Mouse (Mus musculus) megakaryocyte-erythroid progenitor cell, adult 5-6 weeks (primary cell): ENCODE data around the gene Ncmap. TPM values are rescaled to one million over a fixed set of nuclear protein-coding genes. Genes with fewer than 3 reads are reported as not detected.

Source experiments
- ATAC-seq: replicated peaks from 2 replicates; pipeline ENCODE4 v1.8.0; 2016; ENCODE audit warnings: mild to moderate bottlenecking, inconsistent platforms; ENCODE audit not compliant: severe bottlenecking, poor library complexity, low FRiP score, low TSS enrichment
- total RNA-seq, 2 experiments: library from RNA; stranded (forward) in 1 of 2; stranded (reverse) in 1 of 2; fragments of 200-1000, 215-1000 nt in 1 of 2; fragments of >200 nt in 1 of 2; fragmentation: Nextera tagmentation in 1 of 2; gene quantifications; 2 replicates each; pipeline ENCODE4 v1.2.3; 2014 to 2017

Ncmap gene
- total RNA-seq (2014; fragmentation: Nextera tagmentation) (0.81 TPM in 1 of 2 replicates, not detected in the other), total RNA-seq (2017) (not detected in 2 replicates)

DNA sequence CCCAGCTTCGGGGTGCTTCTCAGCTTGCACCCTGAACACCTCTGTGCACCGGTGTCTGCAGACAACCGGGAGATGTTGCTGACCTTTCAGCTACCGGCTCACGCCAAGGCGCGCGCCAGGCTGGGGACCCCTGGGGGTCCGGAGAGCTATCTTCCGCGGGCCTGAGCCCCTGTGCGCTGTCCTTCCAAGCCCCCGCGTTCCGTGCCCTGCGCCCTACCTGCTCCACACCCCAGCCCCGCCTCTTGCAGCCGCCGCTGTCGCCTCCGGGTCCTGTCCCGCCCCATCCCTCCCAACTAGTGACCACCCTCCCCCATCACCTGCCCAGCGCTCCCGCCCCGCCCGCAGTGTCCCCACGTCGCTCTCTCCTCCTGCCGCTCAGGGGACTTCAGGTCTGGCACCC lies at the start of gene Ncmap:
Ncmap (minus strand) TSS at position 237 of the 400 bp plus-strand sequence.
- no peak for ATAC-seq

DNA sequence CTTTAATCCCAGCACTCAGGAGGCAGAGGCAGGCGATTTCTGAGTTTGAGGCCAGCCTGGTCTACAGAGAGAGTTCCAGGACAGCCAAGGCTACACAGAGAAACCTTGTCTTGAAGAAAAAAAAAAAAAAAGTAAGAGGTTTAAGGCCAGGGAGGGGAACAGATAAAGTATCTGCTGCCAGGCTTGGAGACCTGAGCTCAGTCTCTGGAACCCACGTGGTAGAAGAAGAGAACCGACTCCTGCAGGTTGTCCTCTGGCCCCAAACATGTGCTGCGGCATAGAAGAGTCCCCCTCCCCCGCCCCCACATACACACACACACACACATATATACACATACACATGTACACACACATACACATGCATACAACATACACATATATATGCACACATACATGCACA lies 44.4 kb upstream of the Ncmap start:
- ATAC-seq = no peak

DNA sequence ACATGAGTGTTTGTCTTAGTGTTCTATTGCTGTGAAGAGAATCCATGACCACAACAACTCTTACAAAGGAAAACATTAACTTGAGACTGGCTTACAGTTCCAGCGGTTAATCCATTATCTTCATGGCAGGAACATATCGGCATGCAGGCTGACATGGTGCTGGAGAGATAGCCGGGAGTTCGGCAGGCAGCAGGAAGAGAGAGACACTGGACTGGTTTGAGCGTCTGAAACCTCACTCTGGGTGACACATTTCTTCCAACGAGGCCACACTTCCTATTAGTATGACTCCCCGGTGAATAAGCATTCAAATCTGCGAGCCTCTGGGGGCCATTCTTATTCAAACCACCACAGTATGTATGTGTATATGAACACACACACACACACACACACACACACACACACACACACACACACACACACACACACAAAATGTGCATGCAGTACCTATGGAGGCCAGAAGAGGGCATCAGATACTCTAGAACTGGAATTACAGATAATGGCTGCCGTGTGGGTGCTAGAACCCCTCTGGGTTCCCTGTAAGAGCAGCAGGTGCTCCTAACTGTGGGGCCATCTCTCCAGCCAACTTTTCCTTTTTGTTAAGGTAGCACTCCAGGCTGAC lies 42.0 kb upstream of the Ncmap start:
- ATAC-seq = peak; percentile 85

DNA sequence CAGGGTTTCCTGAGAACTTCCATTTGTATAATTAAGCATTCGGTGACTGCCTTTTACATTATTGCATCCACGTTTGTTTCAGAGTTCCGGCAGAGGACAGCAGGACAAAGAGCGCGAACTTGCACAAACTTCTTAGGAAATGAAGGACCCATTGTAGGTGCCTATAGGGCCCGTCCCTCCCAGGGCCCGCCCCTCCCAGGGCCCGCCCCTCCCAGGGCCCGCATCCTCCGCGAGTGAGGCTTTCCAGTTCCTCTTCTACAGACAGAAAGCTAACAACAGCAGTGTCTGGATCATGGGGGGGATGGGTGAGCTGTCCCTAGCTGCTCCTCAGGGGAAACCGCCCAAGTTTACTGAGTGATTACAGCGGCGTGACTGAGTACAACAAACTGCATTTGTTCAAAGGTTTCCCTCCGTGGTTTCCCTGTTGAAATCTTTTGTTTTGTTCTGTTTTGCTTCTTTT lies 41.2 kb upstream of the Ncmap start:
- ATAC-seq = peak; percentile 88

DNA sequence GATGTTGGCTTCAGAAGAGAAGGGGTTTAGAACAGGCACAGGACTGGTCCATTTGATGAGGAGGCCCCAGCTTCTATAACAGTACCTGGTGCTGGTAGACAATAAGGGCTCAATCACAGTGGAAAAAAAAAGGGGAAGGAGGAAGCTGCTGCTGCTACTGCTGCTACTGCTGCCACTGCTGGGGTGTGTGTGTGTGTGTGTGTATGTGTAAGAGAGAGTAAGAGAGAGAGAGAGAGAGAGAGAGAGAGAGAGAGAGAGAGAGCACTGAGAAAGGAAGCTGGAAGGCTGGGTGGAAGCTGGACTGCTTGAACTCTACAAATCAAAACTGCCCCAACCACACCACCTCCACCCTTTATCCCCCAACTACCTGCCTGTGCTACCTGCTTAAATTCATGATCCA lies 39.9 kb upstream of the Ncmap start:
- no peak for ATAC-seq

DNA sequence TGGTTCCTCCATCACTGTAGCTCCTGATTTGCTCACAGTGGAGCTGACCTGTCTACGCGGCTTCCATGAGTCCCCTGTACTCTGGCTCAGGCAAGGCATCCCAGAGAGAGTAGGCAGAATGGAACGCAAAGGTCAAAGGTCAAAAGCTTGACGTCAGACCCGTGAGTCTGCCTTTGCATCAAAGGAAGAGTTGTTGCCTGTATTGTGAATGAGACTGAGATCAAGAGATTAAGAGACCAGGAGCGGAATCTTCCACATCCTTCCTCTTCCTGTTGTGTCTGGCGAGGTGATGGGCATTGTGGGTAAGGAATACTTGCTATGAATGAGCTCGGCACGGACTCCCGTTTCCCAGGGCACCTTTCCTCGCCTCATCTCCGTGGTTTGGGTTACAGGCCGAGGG lies 38.3 kb upstream of the Ncmap start:
- no peak for ATAC-seq

DNA sequence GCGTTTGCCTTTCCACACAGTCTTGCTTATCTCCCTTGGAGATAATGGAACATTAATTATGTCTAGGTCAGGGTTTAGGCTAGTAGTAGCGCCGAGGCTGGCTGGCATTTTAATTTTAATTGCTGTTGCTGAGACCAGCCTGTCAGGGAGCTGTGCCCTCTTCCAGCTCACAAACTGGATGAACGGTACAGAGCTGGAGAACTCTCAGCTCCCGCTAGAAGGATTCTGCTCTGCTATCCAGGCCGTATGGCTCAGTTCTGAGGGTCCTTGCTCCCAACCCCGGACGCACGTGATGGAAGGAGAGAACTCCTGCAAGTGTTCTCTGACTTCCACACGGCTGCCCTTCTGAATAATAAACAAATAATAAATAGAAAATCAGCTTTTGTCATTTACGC lies 36.4 kb upstream of the Ncmap start:
- 0 out of 2 replicates have a peak, but pooled peaks have one; percentile 9 for ATAC-seq

DNA sequence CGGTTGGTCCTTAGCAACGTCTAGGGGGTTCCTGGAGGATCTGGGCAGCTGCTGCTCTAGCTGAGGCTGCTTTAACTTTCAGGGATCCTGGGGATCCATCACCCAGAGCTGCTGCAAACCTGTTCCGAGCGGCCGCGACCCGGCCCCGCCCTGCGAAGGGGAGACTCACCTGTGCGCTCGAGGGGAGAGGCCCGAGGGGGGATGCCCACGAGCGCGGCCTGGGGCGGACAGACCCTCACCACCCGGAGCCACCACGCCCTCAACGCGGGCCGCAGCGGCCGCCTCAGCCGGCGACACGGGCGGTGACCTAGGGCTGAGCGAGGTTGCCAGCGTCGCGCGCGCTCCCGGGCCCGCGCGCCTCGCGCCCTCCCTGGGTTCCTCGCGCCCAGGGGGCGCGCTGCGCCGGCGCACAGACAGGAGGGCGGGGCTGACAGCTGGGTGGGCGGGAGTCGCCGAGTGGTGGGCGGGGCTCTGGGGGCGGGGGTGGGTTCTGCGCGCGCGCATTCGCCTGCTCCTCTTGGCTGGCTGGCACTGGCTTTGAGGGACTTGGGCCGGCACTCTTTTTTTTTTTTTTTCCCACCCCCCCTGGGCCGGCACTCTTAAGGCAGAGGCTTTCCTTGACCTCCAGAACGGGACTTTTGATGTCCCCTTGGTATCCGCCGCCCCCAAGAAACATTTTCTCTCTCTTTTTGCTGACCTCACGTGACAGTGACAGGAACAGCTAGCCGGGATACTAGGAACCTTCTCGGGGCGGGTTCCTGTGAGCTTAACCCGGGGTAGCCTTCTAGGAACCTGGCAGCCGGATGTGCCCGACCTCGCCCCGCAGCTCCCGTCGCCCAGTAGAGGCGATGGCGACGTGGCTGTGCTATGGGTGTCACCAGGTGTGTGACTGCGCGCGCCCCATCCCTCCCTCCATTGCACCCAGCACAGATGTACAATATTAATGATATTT lies 35.7 kb upstream of the Ncmap start, which contains the start of gene Rcan3:
Rcan3 (minus strand) TSS at position 411 of the 952 bp plus-strand sequence.
- ATAC-seq = peak; percentile 72

DNA sequence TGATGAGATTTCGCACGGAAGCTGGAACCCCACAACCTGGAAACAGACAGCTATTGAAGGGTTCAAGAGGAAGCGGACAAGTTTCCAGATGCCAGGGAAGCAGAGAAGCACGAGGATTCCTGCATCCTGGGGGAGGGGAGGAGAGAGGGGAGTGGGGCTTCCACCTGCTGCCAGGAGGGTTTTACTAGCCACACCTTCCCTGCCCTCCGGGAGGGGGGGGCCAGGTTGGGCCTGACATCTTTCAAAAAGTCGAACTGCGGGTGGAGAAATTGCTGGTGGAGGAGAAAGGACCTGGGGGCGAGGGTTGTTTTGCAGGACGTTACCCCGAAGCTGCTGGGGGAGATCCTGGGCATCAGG lies 35.0 kb upstream of the Ncmap start:
- ATAC-seq = no peak

DNA sequence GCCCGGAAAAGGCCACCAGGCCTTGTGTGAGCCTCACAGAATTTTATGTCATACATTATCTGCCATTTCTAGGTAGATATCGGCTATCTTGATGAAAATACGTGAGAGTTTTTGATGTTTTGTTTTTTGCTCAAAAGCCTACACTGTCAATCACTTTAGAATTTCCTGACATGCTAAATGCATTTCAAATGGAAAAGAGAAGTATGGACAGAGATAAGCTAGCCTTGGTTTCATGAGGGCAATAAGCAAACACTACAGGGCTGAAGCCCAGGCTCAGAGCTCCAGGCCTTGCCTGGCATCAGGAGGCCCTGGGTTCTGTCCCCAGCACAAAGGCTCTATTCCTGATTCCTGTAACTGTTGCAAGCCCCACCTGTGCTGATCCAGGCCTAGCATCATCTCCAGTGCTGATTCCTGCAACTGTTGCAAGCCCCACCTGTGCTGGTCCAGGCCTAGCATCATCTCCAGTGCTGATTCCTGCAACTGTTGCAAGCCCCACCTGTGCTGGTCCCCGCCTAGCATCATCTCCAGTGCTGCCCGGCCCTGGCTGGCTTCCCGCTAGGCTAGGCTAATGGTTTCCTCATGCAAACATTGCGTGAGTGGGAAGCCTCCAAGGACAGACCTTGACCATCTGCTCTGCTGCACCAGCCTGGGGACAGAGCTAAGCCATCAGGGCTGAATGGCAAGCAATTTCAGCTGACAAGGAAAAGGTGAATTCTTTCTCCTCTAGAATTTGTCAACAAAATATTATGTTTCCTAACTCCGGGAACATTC lies 32.1 kb upstream of the Ncmap start:
- no peak for ATAC-seq

DNA sequence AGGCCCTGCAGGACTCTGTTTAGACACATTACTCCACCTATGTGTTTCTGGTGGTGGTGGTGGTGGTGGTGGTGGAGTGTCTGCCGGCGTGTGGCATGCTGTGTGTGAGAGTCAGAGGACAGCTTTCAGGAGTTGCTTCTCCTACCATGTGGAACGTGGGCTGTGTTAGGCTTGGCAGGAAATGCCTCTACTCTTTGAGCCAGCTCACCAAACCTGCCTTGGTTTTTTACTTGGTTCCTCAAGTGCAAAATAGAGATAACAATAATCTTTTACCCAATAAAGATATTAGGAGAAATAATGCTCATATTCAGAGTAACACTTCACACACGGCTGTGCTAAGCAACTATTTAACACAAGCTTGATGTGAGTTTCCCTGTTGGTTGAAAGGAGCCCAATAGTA lies 31.4 kb upstream of the Ncmap start:
- ATAC-seq = no peak

DNA sequence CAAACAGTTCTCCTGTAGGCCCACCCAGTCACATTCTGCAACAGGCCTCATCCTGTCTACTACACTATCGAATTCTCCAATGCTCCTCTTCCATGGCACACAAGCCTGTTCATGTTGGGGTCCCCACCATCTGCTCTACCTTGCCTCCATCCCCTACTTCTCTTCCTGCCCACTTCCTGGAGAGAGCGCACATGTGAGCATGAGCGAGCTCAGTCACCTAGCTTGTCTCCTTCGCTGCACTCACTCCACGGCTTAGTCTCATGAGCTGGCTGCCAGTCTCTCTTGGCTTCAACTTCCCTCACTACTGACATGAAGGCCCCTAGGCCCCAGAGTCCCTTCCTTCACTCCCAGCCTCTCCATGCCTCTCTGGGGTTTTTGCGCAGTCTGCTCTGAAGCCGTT lies 28.6 kb upstream of the Ncmap start:
- no peak for ATAC-seq

DNA sequence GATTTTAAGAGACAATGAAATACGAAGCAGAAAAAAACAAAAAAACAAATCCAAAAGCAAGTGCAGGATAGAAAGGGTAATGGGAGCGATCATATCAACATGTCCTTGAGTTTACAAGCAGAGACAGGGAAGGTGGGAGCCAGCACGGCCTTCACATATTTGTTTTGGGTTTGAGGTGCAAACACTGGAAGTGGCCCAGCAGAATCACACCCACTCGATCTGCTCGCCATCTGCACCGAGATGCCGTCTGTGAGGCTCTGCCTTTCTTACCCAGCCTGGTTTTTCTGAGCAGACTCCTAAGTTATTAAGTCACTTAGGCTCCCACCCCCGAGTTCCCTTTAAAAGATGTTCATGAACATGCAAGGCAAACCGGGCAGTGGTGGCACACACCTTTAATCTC lies 27.6 kb upstream of the Ncmap start:
- ATAC-seq = no peak

DNA sequence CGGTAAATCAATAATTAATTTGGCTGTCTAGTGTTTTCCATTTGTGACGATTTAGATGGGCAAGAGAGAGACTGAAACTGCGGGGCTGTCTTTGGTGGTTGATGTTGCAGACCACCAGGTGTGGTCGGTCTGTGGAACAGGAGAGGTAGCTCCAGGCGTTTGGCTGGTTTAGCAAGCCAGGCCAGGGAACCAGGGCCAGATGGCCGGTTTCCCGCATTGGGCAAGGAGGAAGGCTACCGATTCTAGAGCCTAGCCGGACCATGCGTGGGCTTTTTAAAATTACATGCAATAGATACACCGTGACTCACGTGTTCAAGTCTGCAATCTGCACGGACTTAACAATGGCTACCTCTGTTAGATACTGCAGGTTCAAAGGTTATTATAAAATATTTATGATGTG lies 22.9 kb upstream of the Ncmap start:
- ATAC-seq = no peak

DNA sequence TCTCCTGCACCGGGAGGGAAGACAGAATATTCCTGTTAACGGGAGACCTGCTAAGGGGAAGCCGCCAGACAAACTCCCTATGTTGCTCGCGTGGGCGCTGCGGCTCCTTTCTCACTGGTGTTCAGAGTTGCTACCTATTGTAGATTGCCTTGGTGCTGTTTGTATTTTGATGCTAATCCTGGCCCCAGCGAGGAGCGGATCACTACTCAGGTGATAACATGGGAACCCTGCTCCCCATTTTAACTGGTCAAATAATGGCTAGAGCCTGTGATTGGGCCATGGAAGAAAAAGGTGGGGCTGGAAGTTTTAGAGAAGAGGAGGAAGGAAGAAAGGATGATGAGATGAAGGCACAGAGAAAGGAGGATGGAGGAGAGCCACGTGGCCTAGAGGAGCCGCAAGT lies 22.4 kb upstream of the Ncmap start:
- no peak for ATAC-seq

DNA sequence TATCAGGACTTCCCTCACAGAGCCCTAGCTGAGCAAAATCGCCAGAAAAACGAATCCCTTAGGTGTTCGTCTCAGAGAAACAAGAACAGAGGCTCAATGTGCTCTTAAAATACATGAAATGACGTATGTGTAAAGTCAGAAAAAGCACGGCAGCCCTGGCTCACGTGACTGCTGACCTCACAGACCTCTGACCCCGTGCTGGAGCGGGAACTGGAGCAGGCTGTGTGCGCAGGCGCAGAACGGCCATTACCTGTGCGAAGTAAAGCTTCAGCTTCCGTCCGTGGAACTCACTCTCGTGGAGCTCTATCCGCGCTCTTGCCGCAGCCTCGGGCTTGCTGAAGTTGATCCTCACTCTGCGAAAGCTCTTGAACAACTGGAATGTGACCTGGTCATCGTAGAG lies 22.0 kb upstream of the Ncmap start:
- ATAC-seq = no peak

DNA sequence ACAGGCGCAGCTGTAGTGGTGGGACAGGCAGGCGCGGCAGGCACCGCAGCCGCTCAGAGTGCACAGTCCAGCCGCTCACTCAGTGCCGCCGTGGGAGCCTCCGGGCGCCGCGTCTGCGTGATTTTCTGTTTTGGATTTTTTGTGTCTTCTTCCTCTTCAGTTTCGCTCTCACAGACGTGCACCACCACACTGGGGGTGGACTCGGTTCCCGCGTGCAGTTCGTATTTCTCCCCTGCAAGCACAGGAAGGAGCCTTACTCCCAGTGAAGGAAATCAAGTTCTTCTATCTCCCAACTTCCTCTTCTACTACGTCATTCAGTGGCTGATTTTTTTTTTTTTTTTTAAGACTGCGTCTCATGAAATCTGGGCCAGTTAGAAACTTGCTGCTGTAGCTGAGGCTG lies 18.3 kb upstream of the Ncmap start:
- ATAC-seq = no peak

DNA sequence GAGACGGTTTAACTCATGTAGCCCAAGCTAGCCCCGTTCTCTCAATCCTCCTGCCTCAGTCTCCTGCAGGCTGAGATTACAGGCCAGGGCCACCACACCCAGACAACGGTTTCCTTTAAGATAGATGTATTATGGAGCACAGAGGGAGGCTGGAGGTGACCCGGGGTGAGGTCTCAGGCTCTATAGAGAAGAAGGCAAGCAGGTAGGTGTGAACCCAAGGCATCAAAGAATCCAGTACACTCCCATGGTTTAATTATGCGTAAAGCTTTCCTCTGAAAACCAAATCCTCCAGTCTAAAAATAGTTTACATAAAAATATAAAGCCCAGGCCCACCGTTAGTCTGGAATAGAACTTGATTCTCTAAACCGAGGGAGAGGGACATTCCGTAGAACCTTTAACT lies 15.5 kb upstream of the Ncmap start:
- no peak for ATAC-seq

DNA sequence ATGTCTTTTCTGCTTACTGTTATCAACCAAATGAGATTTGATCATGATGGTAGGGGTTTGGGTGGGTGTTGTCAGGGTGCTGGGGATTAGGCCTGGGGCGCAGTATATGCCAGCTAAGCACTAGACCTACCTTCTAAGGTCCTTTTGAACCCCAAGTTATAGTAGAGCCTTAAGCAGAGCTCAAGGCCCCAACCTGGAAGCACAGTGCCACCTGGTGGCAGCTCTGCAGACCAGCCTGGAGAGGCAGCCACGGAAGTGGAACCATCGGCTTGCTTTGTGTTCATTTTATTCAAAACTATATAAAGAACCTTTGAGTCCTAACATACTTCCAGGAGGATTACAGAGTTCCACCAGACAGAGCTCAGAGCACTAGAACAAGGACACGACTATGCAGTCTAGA lies 13.6 kb upstream of the Ncmap start:
- ATAC-seq = peak; percentile 53; the same call in 1 of the 2 replicates

DNA sequence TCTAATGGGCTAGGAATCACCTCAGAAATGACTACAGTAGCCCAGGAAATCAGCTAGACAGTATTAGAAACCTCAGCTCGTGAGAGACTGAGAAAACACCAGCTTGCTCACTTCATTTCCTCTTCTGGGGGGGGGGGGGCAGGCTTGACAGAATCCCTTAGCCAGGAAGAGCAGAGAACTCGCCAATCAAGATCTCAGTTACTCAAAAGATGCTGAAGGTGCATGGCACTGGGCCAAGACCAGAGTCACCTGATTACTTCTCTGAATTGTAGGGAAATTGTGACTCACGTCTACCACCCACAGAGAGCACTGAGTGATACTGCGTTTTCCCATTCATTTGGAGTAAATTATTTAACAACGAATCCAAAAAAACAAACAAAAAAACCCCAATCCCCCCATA lies 8.2 kb upstream of the Ncmap start:
- ATAC-seq = no peak
